Mouse (Mus musculus) gonadal fat pad, adult 2 months (tissue): ENCODE results near the gene Rnd1. TPM values are rescaled to one million over a fixed set of nuclear protein-coding genes. Genes with fewer than 3 reads are reported as not detected.

Experiments
- DNase-seq: peaks from one replicate; pipeline ENCODE4 v3.0.0-alpha.2; 2012; ENCODE audit warnings: low read depth
- polyA plus RNA-seq: library from polyadenylated mRNA; depleted of rRNA; stranded (reverse); fragments of >200 nt; gene quantifications from 2 replicates; pipeline ENCODE4 v1.2.3, GENCODE M21; 2012

The Rnd1 gene
- polyA plus RNA-seq, 1 experiment = 4.8 TPM

- DNase-seq = no peak
Measured at GRCm38 (mm10) chr15:98677977-98678376, 716 bp upstream of the Rnd1 start.

GRCm38 (mm10) chr15:98676471-98676870 is 790 bp downstream of the Rnd1 start:
- DNase-seq = no peak

- no peak for DNase-seq
Measured at GRCm38 (mm10) chr15:98675634-98676250, 1.5 kb downstream of the Rnd1 start.

GRCm38 (mm10) chr15:98674994-98675545 is 2.2 kb downstream of the Rnd1 start:
- no peak for DNase-seq

- DNase-seq = no peak
Measured at GRCm38 (mm10) chr15:98674284-98674993, 2.8 kb downstream of the Rnd1 start.

- no peak for DNase-seq
Measured at GRCm38 (mm10) chr15:98673732-98674131, 3.5 kb downstream of the Rnd1 start.

- DNase-seq = no peak
Measured at GRCm38 (mm10) chr15:98672592-98672991, 4.7 kb downstream of the Rnd1 start.

GRCm38 (mm10) chr15:98664042-98664907 is 13.0 kb downstream of the Rnd1 start:
- no peak for DNase-seq

- peak; percentile 75 for DNase-seq
Measured at GRCm38 (mm10) chr15:98662567-98663545, 14.4 kb downstream of the Rnd1 start, which contains the start of gene Ddx23. Ddx23 (minus strand) TSS chr15:98662894.

- DNase-seq = no peak
Measured at GRCm38 (mm10) chr15:98662198-98662566, 15.1 kb downstream of the Rnd1 start.

- DNase-seq = no peak
Measured at GRCm38 (mm10) chr15:98656982-98657751, 20.1 kb downstream of the Rnd1 start.

- no peak for DNase-seq
Measured at GRCm38 (mm10) chr15:98652174-98652573, 25.1 kb downstream of the Rnd1 start.

GRCm38 (mm10) chr15:98651431-98651830 is 25.8 kb downstream of the Rnd1 start:
- DNase-seq = no peak

- no peak for DNase-seq
Measured at GRCm38 (mm10) chr15:98648071-98648470, 29.2 kb downstream of the Rnd1 start.

- no peak for DNase-seq
Measured at GRCm38 (mm10) chr15:98647308-98647707, 30.0 kb downstream of the Rnd1 start.

- no peak for DNase-seq
Measured at GRCm38 (mm10) chr15:98646737-98647136, 30.5 kb downstream of the Rnd1 start.

GRCm38 (mm10) chr15:98645057-98646026 is 31.9 kb downstream of the Rnd1 start:
- no peak for DNase-seq

GRCm38 (mm10) chr15:98644406-98644805 is 32.9 kb downstream of the Rnd1 start:
- no peak for DNase-seq

- no peak for DNase-seq
Measured at GRCm38 (mm10) chr15:98640157-98640556, 37.1 kb downstream of the Rnd1 start.
